8 mouse cellular contexts compared by ENCODE assay signal in genomic region chr9:107230991-107231538, GRCm38 (mm10). TPM values are rescaled to one million over a fixed set of nuclear protein-coding genes. Genes with fewer than 3 reads are reported as not detected.
A peak's percentile ranks its signal among the peaks of the same experiment; 100 is the strongest.
DNase-seq lines count a peak whose midpoint lies in the region; ATAC-seq lines count a peak whose summit lies in the region.

No protein-coding gene starts in this region.

- no peaks in the 10 kb centered on the region for H3K36me3 ChIP-seq in kidney, embryonic 15.5 days
- no peaks in the 10 kb centered on the region for H3K36me3 ChIP-seq in hindbrain, embryonic 13.5 days
- no peaks in the 10 kb centered on the region for H3K36me3 ChIP-seq in liver, embryonic 12.5 days

- peak overlapping the region; percentile 29 for H3K9ac ChIP-seq in kidney, embryonic 15.5 days
- H3K9ac ChIP-seq in hindbrain, embryonic 13.5 days, result peak overlapping the region; percentile 96
- peak overlapping the region; percentile 55; the same call in 1 of the 2 replicates for H3K9ac ChIP-seq in liver, embryonic 12.5 days

- 2% methylated on average over 48 of the region's 50 CpGs for WGBS in kidney, embryonic 15.5 days
- 1% methylated on average over 41 of the region's 50 CpGs for WGBS in hindbrain, embryonic 13.5 days
- 1% methylated on average over 37 of the region's 50 CpGs for WGBS in liver, embryonic 12.5 days (ENCODE audit: insufficient replicate concordance)

- no peak overlapping the region for H3K27ac ChIP-seq in kidney, embryonic 15.5 days
- H3K27ac ChIP-seq in hindbrain, embryonic 13.5 days, result peak overlapping the region; percentile 97
- no peak overlapping the region for H3K27ac ChIP-seq in liver, embryonic 12.5 days

- peaks cover 12% of the 10 kb centered on the region for H3K4me1 ChIP-seq in kidney, embryonic 15.5 days
- peaks cover 15% of the 10 kb centered on the region for H3K4me1 ChIP-seq in hindbrain, embryonic 13.5 days (replicated peaks)
- peaks cover 11% of the 10 kb centered on the region for H3K4me1 ChIP-seq in liver, embryonic 12.5 days

- H3K9me3 ChIP-seq in kidney, embryonic 15.5 days (replicated peaks), result no peaks in the 10 kb centered on the region
- no peaks in the 10 kb centered on the region for H3K9me3 ChIP-seq in hindbrain, embryonic 13.5 days
- H3K9me3 ChIP-seq in liver, embryonic 12.5 days (replicated peaks), result no peaks in the 10 kb centered on the region

- H3K27me3 ChIP-seq in kidney, embryonic 15.5 days, result peaks cover 94% of the 10 kb centered on the region
- H3K27me3 ChIP-seq in hindbrain, embryonic 13.5 days, result peaks cover 38% of the 10 kb centered on the region
- peaks cover 79% of the 10 kb centered on the region for H3K27me3 ChIP-seq in liver, embryonic 12.5 days (replicated peaks)

- H3K4me3 ChIP-seq in kidney, embryonic 15.5 days (replicated peaks), result peak overlapping the region; percentile 62
- H3K4me3 ChIP-seq in hindbrain, embryonic 13.5 days, result peak overlapping the region; percentile 91
- peak overlapping the region; percentile 56 for H3K4me3 ChIP-seq in liver, embryonic 12.5 days

- H3K4me2 ChIP-seq in kidney, embryonic 15.5 days, result peak overlapping the region; percentile 99
- H3K4me2 ChIP-seq in hindbrain, embryonic 13.5 days, result peak overlapping the region; percentile 68
- peak overlapping the region; percentile 82 for H3K4me2 ChIP-seq in liver, embryonic 12.5 days

- DNase-seq in kidney, adult 11 months, result no peak
- DNase-seq in adrenal gland, postnatal 10 days, result peak; percentile 56
- DNase-seq in embryo, embryonic 11 days, result peak; percentile 64
- DNase-seq in right cerebral cortex, adult 18-20 months, result peak; percentile 69
- DNase-seq in yolk sac, embryonic 10.5 days (ENCODE audit: low spot score), result no peak

- peak; percentile 60 for ATAC-seq in kidney, embryonic 15.5 days (replicated peaks; ENCODE audit: low FRiP score)
- peak; percentile 90 for ATAC-seq in hindbrain, embryonic 13.5 days (ENCODE audit: low FRiP score)
- no peak for ATAC-seq in liver, embryonic 12.5 days

RNA-seq across cellular contexts. Expression of gene Dock3, which starts 0.6 kb away (rescaled TPM):
- polyA plus RNA-seq in kidney, embryonic 15.5 days (2015; fragmentation: Nextera tagmentation; extraction: Ambion mirVana), result 0.35 and 1.1 TPM in 2 replicates
- 1 to 10 TPM; 3.3 to 4.5 TPM for total RNA-seq in adrenal gland, postnatal 10 days (2021)
- 18.7 and 23.4 TPM in 2 replicates for polyA plus RNA-seq in hindbrain, embryonic 13.5 days (2015; fragmentation: Nextera tagmentation; extraction: Ambion mirVana)
- polyA plus RNA-seq in liver, embryonic 12.5 days (2016; fragmentation: Nextera tagmentation; extraction: Ambion mirVana), result 0.12 and 0.18 TPM in 2 replicates

RNA-seq across cellular contexts. Expression of gene Mapkapk3, which starts 58.6 kb away (rescaled TPM):
- 7.8 and 8.3 TPM in 2 replicates for polyA plus RNA-seq in kidney, embryonic 15.5 days (2015; fragmentation: Nextera tagmentation; extraction: Ambion mirVana)
- 10 to 100 TPM; 28.6 to 29.5 TPM for total RNA-seq in adrenal gland, postnatal 10 days (2021)
- polyA plus RNA-seq in hindbrain, embryonic 13.5 days (2015; fragmentation: Nextera tagmentation; extraction: Ambion mirVana), result 2.8 and 3.7 TPM in 2 replicates
- 12.5 and 13.2 TPM in 2 replicates for polyA plus RNA-seq in liver, embryonic 12.5 days (2016; fragmentation: Nextera tagmentation; extraction: Ambion mirVana)

Comparison
In these comparisons a context has a peak if more than half of its experiments do, and no peak if none do; other contexts are left out.
1. H3K9ac ChIP-seq: peak in every context shown above with its lines; median percentile 96 in hindbrain, embryonic 13.5 days; 55 in liver, embryonic 12.5 days; 29 in kidney, embryonic 15.5 days.
2. DNase-seq: peak in adrenal gland, postnatal 10 days (single experiment), embryo, embryonic 11 days (single experiment) and right cerebral cortex, adult 18-20 months (single experiment); none in kidney, adult 11 months (single experiment) and yolk sac, embryonic 10.5 days (single experiment).
3. Peak in every context shown above with its lines, with median percentiles within 50 percentile points of each other: H3K4me2 ChIP-seq and H3K4me3 ChIP-seq.